Mouse (Mus musculus) erythroblast, embryonic 14.5 days (primary cell): ENCODE measurements at regions not wholly inside any gene's neighbourhood (a gene's known extent, or its start where the extent isn't known, plus 50 kb on each side); places are given as distances from the start of the nearest gene placed in this dataset.

Experiments used
- H3K27me3 ChIP-seq: 2 replicates; pipeline ENCODE4 v1.6.1; 2012; ENCODE audit warnings: inconsistent platforms; ENCODE audit not compliant: control insufficient read depth
- H3K36me3 ChIP-seq: 2 replicates; pipeline ENCODE4 v1.6.1; 2012; ENCODE audit warnings: mild to moderate bottlenecking, inconsistent platforms; ENCODE audit not compliant: control insufficient read depth
- H3K4me1 ChIP-seq: 2 replicates; pipeline ENCODE4 v1.6.1; 2012; ENCODE audit warnings: inconsistent platforms; ENCODE audit not compliant: control insufficient read depth
- H3K4me3 ChIP-seq: replicated peaks from 2 replicates; pipeline ENCODE3; 2012; ENCODE audit warnings: moderate library complexity, mild to moderate bottlenecking, inconsistent platforms
- H3K9me3 ChIP-seq: 2 replicates; pipeline ENCODE4 v1.6.1; 2012; ENCODE audit warnings: low read length, inconsistent platforms, mixed read lengths; ENCODE audit not compliant: control insufficient read depth
- GATA1 ChIP-seq: IDR thresholded peaks from 2 replicates; pipeline ENCODE4 v1.6.1; 2012; ENCODE audit warnings: low read length, inconsistent platforms, mixed read lengths
- TAL1 ChIP-seq: IDR thresholded peaks from 3 replicates; pipeline ENCODE4 v1.6.1; 2012; ENCODE audit warnings: low read length, inconsistent platforms, mixed read lengths

- Histone ChIP-seq H3K36me3 (no peaks in the 10 kb centered on the region), H3K4me3 (no peak overlapping the region), H3K4me1 (peaks cover 7% of the 10 kb centered on the region), H3K9me3 (no peaks in the 10 kb centered on the region), H3K27me3 (peaks cover 3% of the 10 kb centered on the region)
- TF ChIP-seq TAL1: no peak
- TF ChIP-seq GATA1: no peak
These were observed 65.0 kb upstream of the Pik3cg start for GRCm38 (mm10) chr12:32273474-32273873.

- no peak for TF ChIP-seq TAL1
- no peak for TF ChIP-seq GATA1
- Histone ChIP-seq H3K27me3 (peaks cover 25% of the 10 kb centered on the region), H3K9me3 (no peaks in the 10 kb centered on the region), H3K4me1 (no peaks in the 10 kb centered on the region), H3K4me3 (no peak overlapping the region), H3K36me3 (no peaks in the 10 kb centered on the region)
These were observed 71.4 kb upstream of the Pik3cg start for GRCm38 (mm10) chr12:32279861-32280260.

GRCm38 (mm10) chr12:32280309-32280708, 71.8 kb upstream of the Pik3cg start:
- TF ChIP-seq GATA1: no peak
- TF ChIP-seq TAL1: no peak
- H3K27me3 ChIP-seq: peaks cover 25% of the 10 kb centered on the region
- no peak overlapping the region for H3K4me3 ChIP-seq
- H3K36me3 ChIP-seq: no peaks in the 10 kb centered on the region
- H3K9me3 ChIP-seq: no peaks in the 10 kb centered on the region
- no peaks in the 10 kb centered on the region for H3K4me1 ChIP-seq

GRCm38 (mm10) chr12:32282371-32283163, 74.1 kb upstream of the Pik3cg start:
- no peaks in the 10 kb centered on the region for H3K36me3 ChIP-seq
- TF ChIP-seq TAL1 (no peak), GATA1 (no peak)
- H3K9me3 ChIP-seq: no peaks in the 10 kb centered on the region
- H3K4me1 ChIP-seq: peaks cover 12% of the 10 kb centered on the region
- peaks cover 25% of the 10 kb centered on the region for H3K27me3 ChIP-seq
- H3K4me3 ChIP-seq: no peak overlapping the region

GRCm38 (mm10) chr12:32285039-32285438, 76.6 kb upstream of the Pik3cg start:
- no peak overlapping the region for H3K4me3 ChIP-seq
- H3K27me3 ChIP-seq: peaks cover 25% of the 10 kb centered on the region
- H3K4me1 ChIP-seq: peaks cover 26% of the 10 kb centered on the region
- H3K36me3 ChIP-seq: no peaks in the 10 kb centered on the region
- TF ChIP-seq TAL1 (no peak), GATA1 (no peak)
- H3K9me3 ChIP-seq: no peaks in the 10 kb centered on the region

- no peak for TF ChIP-seq GATA1
- TF ChIP-seq TAL1: no peak
- Histone ChIP-seq H3K27me3 (peaks cover 16% of the 10 kb centered on the region), H3K9me3 (no peaks in the 10 kb centered on the region), H3K4me3 (no peak overlapping the region), H3K4me1 (peaks cover 43% of the 10 kb centered on the region), H3K36me3 (no peaks in the 10 kb centered on the region)
These were observed 78.2 kb upstream of the Pik3cg start for GRCm38 (mm10) chr12:32286652-32287051.

- H3K27me3 ChIP-seq: no peaks in the 10 kb centered on the region
- H3K4me3 ChIP-seq: no peak overlapping the region
- H3K9me3 ChIP-seq: no peaks in the 10 kb centered on the region
- no peak for TF ChIP-seq TAL1
- no peak for TF ChIP-seq GATA1
- H3K36me3 ChIP-seq: no peaks in the 10 kb centered on the region; the same call in 1 of the 2 replicates
- H3K4me1 ChIP-seq: peaks cover 69% of the 10 kb centered on the region
These were observed 82.7 kb upstream of the Pik3cg start for GRCm38 (mm10) chr12:32291145-32291544.

GRCm38 (mm10) chr12:32291962-32292748, 83.7 kb upstream of the Pik3cg start:
- TF ChIP-seq GATA1 (no peak), TAL1 (no peak)
- Histone ChIP-seq H3K27me3 (0 out of 2 replicates have a peak, but pooled peaks cover 5% of the 10 kb centered on the region), H3K36me3 (no peaks in the 10 kb centered on the region; the same call in 1 of the 2 replicates), H3K4me1 (peaks cover 70% of the 10 kb centered on the region), H3K4me3 (peak overlapping the region; percentile 67), H3K9me3 (no peaks in the 10 kb centered on the region)

GRCm38 (mm10) chr12:32292749-32293128, 84.3 kb upstream of the Pik3cg start:
- no peaks in the 10 kb centered on the region for H3K9me3 ChIP-seq
- H3K4me3 ChIP-seq: peak overlapping the region; percentile 67
- 0 out of 2 replicates have a peak, but pooled peaks cover 5% of the 10 kb centered on the region for H3K27me3 ChIP-seq
- H3K4me1 ChIP-seq: peaks cover 69% of the 10 kb centered on the region
- no peaks in the 10 kb centered on the region; the same call in 1 of the 2 replicates for H3K36me3 ChIP-seq
- no peak for TF ChIP-seq GATA1
- no peak for TF ChIP-seq TAL1
